Mouse (Mus musculus) embryonic facial prominence, embryonic 14.5 days (tissue): ENCODE results near the gene Zfp362. TPM values are rescaled to one million over a fixed set of nuclear protein-coding genes. Genes with fewer than 3 reads are reported as not detected.

Source experiments
- ATAC-seq: fragments of 200-750 bp; cut with Nextera tagmentation; 2 replicates; pipeline ENCODE4 v1.8.0; 2017; ENCODE audit warnings: low read depth, moderate number of reproducible peaks, moderate TSS enrichment
- DNase-seq: peaks from one replicate; pipeline ENCODE4 v3.0.0-alpha.2; 2015; ENCODE audit warnings: low spot score
- H3K27ac ChIP-seq: fragments of 300-500 bp; sonication (generic); replicated peaks from 2 replicates; pipeline ENCODE4 v1.5.1; 2014; ENCODE audit warnings: low read depth, mild to moderate bottlenecking, low read length, moderate library complexity
- H3K27me3 ChIP-seq: fragments of 300-500 bp; sonication (generic); replicated peaks from 2 replicates; pipeline ENCODE4 v1.6.1; 2014; ENCODE audit warnings: low read length; ENCODE audit not compliant: control insufficient read depth, insufficient read depth
- H3K36me3 ChIP-seq: fragments of 300-500 bp; sonication (generic); 2 replicates; pipeline ENCODE4 v1.6.1; 2014; ENCODE audit warnings: low read length, mixed read lengths; ENCODE audit not compliant: control insufficient read depth, insufficient read depth
- H3K4me1 ChIP-seq: fragments of 300-500 bp; sonication (generic); 2 replicates; pipeline ENCODE4 v1.6.1; 2014; ENCODE audit warnings: antibody characterized with exemption, low read length; ENCODE audit not compliant: control insufficient read depth, insufficient read depth
- H3K4me2 ChIP-seq: fragments of 300-500 bp; sonication (generic); 2 replicates; pipeline ENCODE4 v1.6.1; 2014; ENCODE audit warnings: low read depth, mild to moderate bottlenecking, low read length, moderate library complexity, mixed read lengths
- H3K4me3 ChIP-seq: fragments of 300-500 bp; sonication (generic); 2 replicates; pipeline ENCODE4 v1.5.1; 2014; ENCODE audit warnings: low read depth, mild to moderate bottlenecking, low read length
- H3K9ac ChIP-seq: fragments of 300-500 bp; sonication (generic); 2 replicates; pipeline ENCODE4 v1.6.1; 2014; ENCODE audit warnings: low read depth, mild to moderate bottlenecking, low read length, moderate library complexity, mixed read lengths
- H3K9me3 ChIP-seq: fragments of 300-500 bp; sonication (generic); 2 replicates; pipeline ENCODE4 v1.6.1; 2016; ENCODE audit warnings: low read length; ENCODE audit not compliant: control insufficient read depth
- WGBS: fragments of 180-500 bp; shearing (Covaris S2); extraction: QIAGEN DNeasy Blood & Tissue Kit; methylation state at CpG from one replicate; pipeline ENCODE4 v1.1.7; 2014; 5-methylcytosine and 5-hydroxymethylcytosine counted together
- polyA plus RNA-seq: library from polyadenylated mRNA; unstranded; fragments of >200 nt; fragmentation: Nextera tagmentation; extraction: Ambion mirVana; gene quantifications from 2 replicates; pipeline ENCODE4 v1.2.1, GENCODE M21; 2014

The Zfp362 gene
- polyA plus RNA-seq, 1 experiment from 2014 or later, result 28.6 TPM

DNA sequence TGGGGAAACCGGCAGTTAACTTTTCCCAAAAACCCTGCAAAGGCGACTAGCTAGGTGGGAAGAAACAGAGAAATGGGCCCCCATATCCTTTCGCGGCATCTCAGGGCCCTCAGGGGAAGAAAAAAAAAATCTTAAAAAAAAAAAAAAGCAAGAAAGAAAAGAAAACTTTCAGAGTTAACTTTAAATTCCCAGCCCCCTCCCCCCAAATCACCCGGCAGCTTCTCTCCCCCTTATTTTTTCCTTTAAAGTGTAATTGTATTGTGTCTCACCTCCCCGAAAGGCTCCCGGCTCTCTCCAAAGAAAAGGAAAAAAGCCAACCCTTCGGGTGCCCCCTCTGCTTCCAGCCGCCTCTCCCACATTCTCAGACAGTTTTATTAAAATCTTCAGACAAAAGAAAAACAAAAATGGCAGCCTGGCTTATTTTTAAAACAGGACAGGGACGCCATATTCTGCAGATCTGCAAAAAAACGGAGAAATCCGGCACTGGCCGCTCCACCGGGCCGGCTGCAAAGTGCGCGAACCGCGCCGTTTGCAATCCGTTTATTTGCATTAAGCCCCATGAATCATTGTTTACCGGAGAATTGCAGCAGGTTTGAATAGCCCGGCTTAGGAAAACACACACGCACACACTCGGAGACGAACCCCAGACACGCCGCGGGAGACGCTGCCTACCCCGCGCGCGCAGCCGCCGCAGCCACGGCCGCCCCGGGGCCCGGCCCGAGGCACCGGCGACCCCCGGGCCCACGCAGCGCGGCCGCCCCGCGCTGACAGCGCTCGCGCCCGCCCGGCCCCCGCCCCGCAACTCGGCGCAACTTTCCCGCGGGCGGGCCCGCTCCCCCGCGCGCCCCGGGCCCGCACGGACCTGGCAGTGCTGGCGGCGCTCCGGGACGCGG lies 449 bp downstream of the Zfp362 start:
- Histone ChIP-seq H3K4me2 (peak overlapping the region; percentile 83), H3K9me3 (no peaks in the 10 kb centered on the region), H3K4me1 (peaks cover 25% of the 10 kb centered on the region), H3K27ac (peak overlapping the region; percentile 97), H3K36me3 (no peaks in the 10 kb centered on the region), H3K9ac (peak overlapping the region; percentile 96), H3K27me3 (no peaks in the 10 kb centered on the region), H3K4me3 (peak overlapping the region; percentile 77)
- DNase-seq (peak; percentile 41), ATAC-seq (peak; percentile 10)
- under 1% methylated on average over 42 of the region's 74 CpGs for WGBS

DNA sequence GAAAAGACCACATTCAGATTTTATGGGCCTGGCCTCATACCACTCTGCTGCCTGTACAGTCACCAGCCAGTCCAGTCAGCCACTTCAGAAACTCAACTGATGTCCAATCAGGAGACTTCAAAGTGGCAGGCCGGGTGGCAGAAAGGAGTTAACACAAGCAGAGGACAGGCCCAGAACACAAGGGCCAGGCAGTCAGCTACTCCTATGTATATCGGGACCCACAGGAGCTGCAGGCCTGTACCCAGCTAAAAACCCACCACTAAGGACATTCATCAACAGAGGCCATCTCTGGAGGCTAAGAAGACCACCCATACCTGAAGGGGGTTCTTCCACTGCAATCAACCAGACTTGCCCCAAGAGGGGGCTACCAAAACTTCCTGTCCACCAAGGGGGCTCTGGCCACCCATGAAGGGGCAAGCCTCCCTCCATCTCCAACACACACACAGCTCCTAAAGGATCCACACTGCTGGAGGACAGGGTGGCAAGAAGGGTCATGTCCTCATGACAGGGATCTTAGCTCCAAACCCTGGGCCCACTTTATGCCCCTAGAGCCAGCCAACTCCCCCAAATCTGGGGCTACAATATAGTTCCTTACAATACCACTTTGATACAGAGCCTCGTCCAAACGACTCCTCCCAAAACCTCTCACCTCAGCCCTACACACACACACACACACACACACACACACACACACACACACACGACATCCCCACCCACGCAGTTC lies 1.3 kb downstream of the Zfp362 start:
- ATAC-seq (no peak), DNase-seq (no peak)
- 0% methylated on average over 6 of the region's 6 CpGs for WGBS
- peaks cover 25% of the 10 kb centered on the region for H3K4me1 ChIP-seq
- H3K27me3 ChIP-seq, result no peaks in the 10 kb centered on the region
- peak overlapping the region; percentile 77 for H3K4me3 ChIP-seq
- H3K27ac ChIP-seq, result peak overlapping the region; percentile 97
- H3K36me3 ChIP-seq, result no peaks in the 10 kb centered on the region
- peak overlapping the region; percentile 96 for H3K9ac ChIP-seq
- H3K9me3 ChIP-seq, result no peaks in the 10 kb centered on the region
- peak overlapping the region; percentile 83 for H3K4me2 ChIP-seq

DNA sequence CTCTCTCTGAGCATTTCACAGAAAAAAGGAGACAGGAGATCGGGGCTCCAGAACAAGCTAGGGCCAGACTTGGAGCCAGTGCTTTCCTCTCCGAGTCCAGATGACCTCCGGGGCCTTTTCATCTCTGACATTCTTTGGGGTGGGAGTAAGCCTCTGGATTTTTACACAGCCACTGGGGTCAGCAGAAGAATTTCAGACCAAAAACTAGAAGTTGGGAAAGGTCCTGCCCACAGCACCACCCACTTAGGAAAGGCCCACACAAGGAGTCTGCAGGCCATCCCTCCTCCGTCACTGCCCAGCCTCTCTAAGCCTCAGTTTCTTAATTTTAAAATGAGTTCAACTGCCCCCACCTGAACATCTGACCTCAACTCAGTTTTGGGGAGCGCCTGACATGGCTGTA lies 2.3 kb downstream of the Zfp362 start:
- no peak for ATAC-seq
- no peaks in the 10 kb centered on the region for H3K27me3 ChIP-seq
- no peak for DNase-seq
- H3K9me3 ChIP-seq, result no peaks in the 10 kb centered on the region
- H3K36me3 ChIP-seq, result no peaks in the 10 kb centered on the region
- peaks cover 25% of the 10 kb centered on the region for H3K4me1 ChIP-seq
- H3K4me3 ChIP-seq, result peak overlapping the region; percentile 77; the same call in 1 of the 2 replicates
- H3K4me2 ChIP-seq, result peak overlapping the region; percentile 83
- H3K27ac ChIP-seq, result no peak overlapping the region; the same call in 1 of the 2 replicates
- peak overlapping the region; percentile 96 for H3K9ac ChIP-seq
- WGBS, result 46% methylated on average over 5 of the region's 5 CpGs

DNA sequence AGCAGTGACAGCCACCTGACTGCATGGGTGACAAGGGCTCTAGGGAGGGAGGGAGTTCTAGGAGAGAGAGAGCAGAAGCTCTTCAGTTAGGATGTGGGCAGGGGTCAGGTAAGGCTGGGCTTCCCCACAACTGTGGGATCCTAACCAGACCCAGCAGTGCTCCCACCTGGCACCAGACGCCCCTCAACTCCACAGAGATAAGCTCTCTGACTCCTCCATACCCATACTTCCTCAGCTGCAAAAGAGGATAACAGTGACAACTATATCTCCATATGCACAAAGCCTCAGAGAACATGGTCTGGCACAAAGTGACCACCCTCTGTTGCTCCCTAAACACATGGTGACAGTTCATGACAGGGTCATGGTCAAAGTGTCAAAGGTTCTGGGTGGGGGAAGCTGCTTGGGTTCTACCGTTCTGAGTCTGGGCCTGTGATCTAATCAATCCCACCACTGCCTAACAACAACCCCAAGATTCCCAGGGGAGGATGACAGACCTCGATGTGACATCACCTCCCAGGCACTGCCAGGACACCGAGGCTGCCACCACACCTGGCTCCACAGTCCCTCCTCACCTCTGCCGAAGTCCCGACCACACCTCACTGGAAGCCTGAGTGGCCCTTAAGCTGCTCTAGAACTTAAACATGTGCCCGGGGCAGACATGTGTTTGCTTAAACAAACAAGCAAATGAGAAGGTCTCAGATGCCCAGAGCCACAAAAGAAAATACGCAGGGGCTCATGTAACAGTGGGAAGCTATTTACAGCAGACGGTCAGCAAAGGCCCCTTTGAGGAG lies 4.0 kb downstream of the Zfp362 start:
- Histone ChIP-seq H3K36me3 (no peaks in the 10 kb centered on the region), H3K9ac (peak overlapping the region; percentile 22; the same call in 1 of the 2 replicates), H3K9me3 (no peaks in the 10 kb centered on the region), H3K4me3 (no peak overlapping the region), H3K4me1 (peaks cover 25% of the 10 kb centered on the region), H3K27me3 (no peaks in the 10 kb centered on the region), H3K27ac (no peak overlapping the region), H3K4me2 (no peak overlapping the region)
- ATAC-seq (no peak), DNase-seq (no peak)
- 44% methylated on average over 9 of the region's 9 CpGs for WGBS

DNA sequence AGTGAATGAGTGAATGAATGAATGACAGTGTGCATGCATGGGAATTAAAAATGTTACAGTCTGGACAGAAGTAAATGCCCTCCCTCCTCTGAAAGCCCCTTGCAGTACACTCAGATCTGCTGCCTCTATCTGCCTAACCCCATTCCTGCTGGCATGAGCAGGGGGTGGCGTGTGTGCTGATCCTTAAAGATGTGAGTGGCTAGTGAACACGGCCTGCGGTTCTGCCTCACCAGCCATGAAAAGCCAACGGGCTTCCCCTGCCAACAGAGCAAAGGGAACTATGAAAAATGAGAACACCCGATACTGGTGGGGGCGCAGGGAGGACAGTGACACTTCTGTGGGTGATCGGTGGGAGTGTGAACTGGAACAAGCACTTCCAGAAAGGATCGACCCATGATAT lies 9.1 kb downstream of the Zfp362 start:
- Histone ChIP-seq H3K27ac (no peak overlapping the region), H3K4me1 (peaks cover 14% of the 10 kb centered on the region)
- 82% methylated on average over 8 of the region's 8 CpGs for whole genome bisulfite sequencing

DNA sequence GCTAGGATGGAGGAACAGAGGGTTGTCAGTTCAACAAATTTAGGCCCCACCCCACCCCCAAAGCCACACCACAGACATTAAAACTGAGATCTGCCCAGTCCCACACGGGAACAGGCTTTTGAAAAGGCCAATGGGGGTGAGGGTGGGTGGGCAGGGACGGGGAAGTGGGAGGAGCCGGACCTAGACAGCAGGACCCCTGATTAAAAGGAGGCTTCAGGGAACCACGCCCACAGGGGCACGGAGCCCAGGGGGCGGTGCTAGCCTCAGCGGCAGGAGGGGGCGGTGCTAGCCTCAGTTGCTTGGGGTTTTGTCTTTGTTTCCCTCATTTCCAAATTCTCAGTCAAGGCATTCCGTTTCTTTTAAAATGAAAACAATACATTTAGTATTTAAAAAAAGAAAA lies 10.2 kb downstream of the Zfp362 start:
- peaks cover 23% of the 10 kb centered on the region for H3K36me3 ChIP-seq
- H3K4me1 ChIP-seq, result peaks cover 14% of the 10 kb centered on the region
- H3K4me2 ChIP-seq, result no peak overlapping the region; the same call in 1 of the 2 replicates
- ATAC-seq (peak; percentile 42), DNase-seq (peak; percentile 76)
- H3K9me3 ChIP-seq, result no peaks in the 10 kb centered on the region
- no peaks in the 10 kb centered on the region for H3K27me3 ChIP-seq
- WGBS, result 10% methylated on average over 9 of the region's 9 CpGs
- H3K4me3 ChIP-seq, result no peak overlapping the region
- H3K27ac ChIP-seq, result no peak overlapping the region
- no peak overlapping the region for H3K9ac ChIP-seq

More for the DNA sequence above, 9.1 kb downstream of the Zfp362 start:
- Histone ChIP-seq H3K9ac (no peak overlapping the region), H3K27me3 (no peaks in the 10 kb centered on the region), H3K36me3 (peaks cover 15% of the 10 kb centered on the region; the same call in 1 of the 2 replicates), H3K4me3 (no peak overlapping the region), H3K9me3 (no peaks in the 10 kb centered on the region), H3K4me2 (no peak overlapping the region)
- DNase-seq (no peak), ATAC-seq (no peak)

DNA sequence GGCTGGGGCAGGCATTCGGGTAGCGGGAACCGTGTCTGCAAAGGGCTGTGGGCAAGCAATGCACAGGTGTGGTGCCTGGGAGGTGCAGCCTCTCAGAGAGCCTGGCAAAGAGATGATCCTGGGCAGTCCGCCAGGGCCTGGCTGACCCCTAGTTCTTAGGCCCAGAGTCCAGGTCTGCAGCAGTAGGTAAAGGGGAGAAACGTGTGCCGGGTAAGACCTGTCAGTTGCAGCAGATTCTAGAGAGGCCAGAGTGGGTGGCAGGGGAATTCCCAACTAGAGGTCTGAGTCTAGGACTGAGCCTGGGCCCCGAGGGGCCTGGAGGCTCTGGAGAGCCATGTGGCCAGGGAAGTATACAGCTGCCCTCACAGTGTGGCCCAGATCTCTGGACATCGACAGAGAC lies 11.6 kb downstream of the Zfp362 start:
- 86% methylated on average over 8 of the region's 8 CpGs for WGBS
- DNase-seq, result no peak
- H3K4me2 ChIP-seq, result no peak overlapping the region
- no peaks in the 10 kb centered on the region for H3K27me3 ChIP-seq
- no peaks in the 10 kb centered on the region for H3K9me3 ChIP-seq
- H3K27ac ChIP-seq, result no peak overlapping the region
- peaks cover 37% of the 10 kb centered on the region for H3K36me3 ChIP-seq
- no peak overlapping the region for H3K4me3 ChIP-seq
- no peak for ATAC-seq
- peaks cover 14% of the 10 kb centered on the region for H3K4me1 ChIP-seq
- H3K9ac ChIP-seq, result no peak overlapping the region

DNA sequence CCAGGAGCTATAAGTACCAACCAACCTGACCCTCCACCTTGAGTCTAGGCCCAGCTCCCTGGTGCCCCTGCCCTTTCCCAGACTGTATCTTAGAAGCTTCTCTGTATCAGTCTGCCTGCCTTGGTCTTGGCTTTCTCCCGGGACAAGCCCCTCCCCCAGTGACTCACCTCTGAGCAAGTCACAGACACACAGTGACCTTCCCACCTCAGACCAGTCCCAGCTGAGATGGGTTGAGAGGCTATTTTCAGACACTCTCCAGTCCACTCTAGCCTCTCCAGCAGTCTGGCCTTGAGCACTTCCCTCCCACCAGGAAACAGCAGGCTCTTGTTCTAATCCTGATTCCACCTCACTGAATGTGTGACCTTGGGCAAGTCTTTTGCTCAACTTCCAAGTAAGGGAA lies 12.1 kb downstream of the Zfp362 start:
- Histone ChIP-seq H3K27me3 (no peaks in the 10 kb centered on the region), H3K9me3 (no peaks in the 10 kb centered on the region), H3K4me2 (no peak overlapping the region), H3K4me3 (no peak overlapping the region), H3K27ac (no peak overlapping the region), H3K4me1 (peaks cover 14% of the 10 kb centered on the region), H3K36me3 (peaks cover 40% of the 10 kb centered on the region), H3K9ac (no peak overlapping the region)
- ATAC-seq (no peak), DNase-seq (no peak)
- 47% methylated on average over 1 of the region's 1 CpGs for WGBS
